Mouse (Mus musculus) large intestine, adult 2 months (tissue): ENCODE data around the gene Dnajc19. TPM values are rescaled to one million over a fixed set of nuclear protein-coding genes. Genes with fewer than 3 reads are reported as not detected.
"Not testable (repeated sequence)": the region's sequence is repeated elsewhere in the genome, so short reads cannot be mapped to it uniquely, and the experiment has no call there.

Experiments
- DNase-seq: peaks from one replicate; pipeline ENCODE4 v3.0.0-alpha.2; 2012; ENCODE audit warnings: low read depth, low spot score
- WGBS: fragments of 180-500 bp; shearing (Covaris S2); methylation state at CpG from one replicate; pipeline ENCODE4 v1.1.7; 2018; 5-methylcytosine and 5-hydroxymethylcytosine counted together
- polyA plus RNA-seq: library from polyadenylated mRNA; depleted of rRNA; stranded (reverse); fragments of >200 nt; gene quantifications from 2 replicates; pipeline ENCODE4 v1.2.3, GENCODE M21; 2012; rRNA removed

The Dnajc19 gene
- polyA plus RNA-seq: 62.5 and 74.0 TPM in 2 replicates

GRCm38 (mm10) chr3:34080900-34081662, at the start of gene Dnajc19:
Dnajc19 (minus strand) TSS chr3:34081321.
- DNase-seq: peak; percentile 78
- WGBS: under 1% methylated on average over 50 of the region's 50 CpGs

- 86% methylated on average over 6 of the region's 6 CpGs for WGBS
- no peak for DNase-seq
Observed at GRCm38 (mm10) chr3:34129957-34130356, 48.8 kb upstream of the Dnajc19 start.

GRCm38 (mm10) chr3:34121311-34121710, 40.2 kb upstream of the Dnajc19 start:
- 36% methylated on average over 5 of the region's 5 CpGs for WGBS
- DNase-seq: no peak

- WGBS: 79% methylated on average over 3 of the region's 3 CpGs
- DNase-seq: no peak
Observed at GRCm38 (mm10) chr3:34120791-34121190, 39.7 kb upstream of the Dnajc19 start.

DNA sequence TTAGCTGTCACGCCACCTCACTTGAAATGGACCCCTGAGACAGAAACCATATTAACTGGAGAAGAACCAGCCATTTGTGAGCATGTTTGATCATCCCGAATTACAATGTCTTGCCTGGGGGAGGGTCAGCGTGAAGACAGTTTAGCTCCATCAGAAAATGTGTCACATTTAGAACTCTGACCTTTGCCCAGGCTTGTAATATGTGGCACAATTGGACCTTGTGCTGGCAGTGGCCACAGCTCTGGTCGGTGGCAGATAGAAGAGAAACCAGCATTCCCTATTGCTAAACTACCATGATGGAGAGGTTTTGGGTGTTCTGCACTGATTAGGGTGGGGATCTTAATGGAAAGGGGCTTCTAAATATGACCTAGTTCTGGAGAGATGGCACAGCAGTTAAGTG, 38.7 kb upstream of the Dnajc19 start:
- DNase-seq: no peak
- 50% methylated on average over 4 of the region's 4 CpGs for WGBS

GRCm38 (mm10) chr3:34115806-34116205, 34.7 kb upstream of the Dnajc19 start:
- WGBS: 64% methylated on average over 6 of the region's 6 CpGs

DNA sequence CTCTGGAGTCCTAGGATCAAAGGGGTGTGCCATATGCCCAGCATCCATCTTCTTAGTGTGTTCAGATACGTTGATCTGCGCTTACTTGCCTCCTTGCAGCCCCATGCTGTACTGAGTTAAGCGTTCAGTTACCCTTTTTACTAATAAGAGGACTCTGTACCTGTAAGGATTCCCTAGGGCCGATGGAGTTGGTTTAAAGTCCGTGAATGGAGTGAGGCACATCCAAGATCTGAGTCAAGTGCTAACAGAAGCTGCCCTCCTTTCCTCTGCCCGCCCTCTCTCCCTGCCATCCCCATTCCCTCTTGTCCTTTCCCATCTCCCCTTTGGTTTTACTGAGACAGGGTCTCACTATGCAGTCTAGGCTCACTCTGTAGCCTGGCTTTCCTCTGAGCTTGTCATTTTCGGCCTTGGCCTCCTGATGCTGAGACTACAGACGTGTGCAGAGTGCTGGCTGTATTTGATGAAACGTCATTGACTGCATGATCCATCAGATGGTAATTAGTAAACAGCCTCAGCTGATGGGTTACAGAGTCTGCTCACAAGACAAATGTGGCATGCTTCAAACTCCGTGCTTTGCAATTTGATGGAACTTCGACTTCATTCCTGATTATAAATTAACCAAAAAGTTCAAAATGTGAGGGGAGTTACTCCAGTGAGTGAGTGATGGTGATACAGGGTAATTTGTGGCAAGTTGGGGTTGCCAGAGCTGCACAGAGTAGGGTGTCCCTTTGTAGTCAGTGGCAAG, 31.0 kb upstream of the Dnajc19 start:
- 68% methylated on average over 11 of the region's 11 CpGs for whole genome bisulfite sequencing

More at GRCm38 (mm10) chr3:34115806-34116205, 34.7 kb upstream of the Dnajc19 start:
- DNase-seq: no peak

DNA sequence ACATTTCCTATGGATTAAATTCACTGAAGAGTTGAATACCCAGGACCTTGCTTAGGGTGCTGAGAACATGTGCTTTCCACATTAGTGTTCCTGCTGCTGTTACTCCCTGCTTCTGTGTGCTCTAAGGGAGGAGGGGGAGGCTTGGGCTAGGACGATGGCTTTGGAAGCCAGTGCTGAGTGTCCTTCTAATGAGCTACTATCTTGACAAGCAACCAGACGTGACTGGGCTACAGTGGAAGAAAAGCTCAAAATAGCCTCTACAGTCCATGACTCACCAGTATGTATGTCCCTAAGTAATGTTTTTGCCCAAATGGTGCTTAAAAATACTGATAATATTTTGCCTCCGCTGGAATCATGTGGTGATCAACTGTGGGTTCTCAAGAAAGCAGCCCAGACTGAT, 26.5 kb upstream of the Dnajc19 start:
- DNase-seq: no peak
- 73% methylated on average over 3 of the region's 3 CpGs for WGBS

More for the DNA sequence above, 31.0 kb upstream of the Dnajc19 start:
- DNase-seq: no peak

- DNase-seq: no peak
- 10% methylated on average over 9 of the region's 9 CpGs for WGBS
Observed at GRCm38 (mm10) chr3:34106421-34106820, 25.3 kb upstream of the Dnajc19 start.

DNA sequence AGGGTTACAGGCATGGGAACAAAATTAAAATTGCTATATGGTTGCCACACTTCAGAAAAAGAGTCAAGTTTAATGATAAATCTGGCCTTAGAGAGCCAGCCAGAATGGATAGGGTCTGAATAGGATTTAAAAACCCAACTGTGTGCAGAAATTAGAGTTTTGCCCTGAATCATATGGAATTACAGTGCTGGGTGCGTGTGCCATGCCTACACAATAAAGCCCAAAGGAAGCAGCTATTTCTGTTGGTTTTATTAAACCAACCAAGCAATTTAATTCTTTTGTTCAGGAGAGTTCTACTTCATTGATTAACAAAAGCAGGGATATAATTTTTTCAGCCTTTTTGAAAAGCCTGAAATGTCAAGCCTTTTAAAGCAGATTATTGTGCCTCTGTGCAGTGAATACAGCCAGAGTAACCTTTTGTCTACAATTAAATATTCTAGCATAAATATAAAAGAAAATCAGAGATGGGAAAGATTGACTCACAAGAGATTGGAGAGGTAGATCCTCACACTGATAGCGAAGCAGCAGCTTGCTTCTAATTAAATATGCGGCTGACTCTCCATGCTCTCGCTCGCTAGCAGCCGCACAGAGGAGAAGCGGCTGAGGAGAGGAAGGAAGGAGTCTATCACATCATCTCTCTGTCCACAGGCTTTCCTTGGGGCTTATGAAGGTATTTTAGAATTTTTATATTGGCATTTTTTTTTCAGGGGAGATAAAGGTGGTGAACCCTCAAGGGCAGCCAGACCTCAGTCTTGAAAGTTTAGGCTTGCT, 23.0 kb upstream of the Dnajc19 start:
- WGBS: 54% methylated on average over 7 of the region's 7 CpGs
- no peak for DNase-seq

DNA sequence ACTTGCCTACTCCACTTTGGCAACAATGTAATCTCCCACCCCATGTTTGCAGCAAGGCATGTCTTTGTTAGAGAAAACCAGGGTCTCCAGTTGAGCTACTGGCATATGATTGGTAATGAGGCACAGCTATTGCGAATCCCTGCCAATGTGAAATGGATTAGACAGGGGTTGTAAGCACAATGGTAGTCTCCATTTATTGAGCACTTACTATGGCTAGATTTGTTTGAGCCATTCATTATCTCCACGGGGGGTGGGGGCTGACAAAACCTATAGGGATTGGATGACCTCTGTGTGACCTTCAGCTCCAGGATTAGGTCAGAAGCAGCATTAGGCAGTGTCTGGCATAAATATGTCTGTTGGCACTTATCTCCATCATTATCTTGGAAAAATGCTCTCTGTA, 21.8 kb upstream of the Dnajc19 start:
- no peak for DNase-seq
- WGBS: 73% methylated on average over 2 of the region's 2 CpGs

DNA sequence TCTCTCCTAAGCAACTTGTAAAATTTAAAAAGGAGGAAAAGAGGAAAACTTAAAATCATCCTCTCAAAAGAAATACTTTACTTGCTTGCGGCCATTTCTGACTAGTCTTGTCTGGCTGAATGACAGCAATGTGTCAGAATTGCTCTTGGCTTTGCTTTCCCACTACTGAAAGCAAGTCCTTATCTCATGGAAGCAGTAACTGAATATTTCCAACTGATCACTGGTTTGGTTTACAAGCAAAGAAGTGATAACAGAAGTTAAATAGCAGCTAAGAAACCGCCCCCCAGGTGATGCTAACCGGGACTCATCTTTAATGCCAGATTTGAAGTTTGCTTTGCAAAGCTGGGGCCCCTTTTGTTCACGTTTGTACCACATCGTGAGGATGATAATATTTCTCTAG, 2.5 kb upstream of the Dnajc19 start:
- DNase-seq: no peak
- WGBS: 73% methylated on average over 5 of the region's 5 CpGs

DNA sequence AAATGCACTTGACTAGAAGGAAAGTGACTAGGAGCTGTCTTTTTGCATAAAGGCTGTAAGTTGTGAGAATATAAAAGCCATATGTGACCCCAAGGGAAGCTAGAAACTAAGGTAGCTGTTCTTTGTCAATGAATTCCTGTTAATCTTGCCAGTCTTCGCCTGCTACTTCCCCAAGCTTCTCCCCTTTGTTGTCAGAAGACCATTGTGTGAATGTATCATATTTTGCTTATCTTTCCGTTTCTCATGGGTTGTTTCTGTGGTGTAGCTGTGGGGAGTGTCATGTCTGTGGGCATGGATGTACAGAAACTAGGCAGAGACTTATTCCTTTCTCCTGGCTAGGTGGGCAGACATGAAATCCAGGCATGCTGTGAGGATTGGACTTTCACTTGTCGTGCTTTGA, 808 bp upstream of the Dnajc19 start:
- 93% methylated on average over 3 of the region's 3 CpGs for WGBS
- no peak for DNase-seq

GRCm38 (mm10) chr3:34076058-34076759, 4.9 kb downstream of the Dnajc19 start:
- no peak for DNase-seq
- WGBS: 63% methylated on average over 6 of the region's 6 CpGs

DNA sequence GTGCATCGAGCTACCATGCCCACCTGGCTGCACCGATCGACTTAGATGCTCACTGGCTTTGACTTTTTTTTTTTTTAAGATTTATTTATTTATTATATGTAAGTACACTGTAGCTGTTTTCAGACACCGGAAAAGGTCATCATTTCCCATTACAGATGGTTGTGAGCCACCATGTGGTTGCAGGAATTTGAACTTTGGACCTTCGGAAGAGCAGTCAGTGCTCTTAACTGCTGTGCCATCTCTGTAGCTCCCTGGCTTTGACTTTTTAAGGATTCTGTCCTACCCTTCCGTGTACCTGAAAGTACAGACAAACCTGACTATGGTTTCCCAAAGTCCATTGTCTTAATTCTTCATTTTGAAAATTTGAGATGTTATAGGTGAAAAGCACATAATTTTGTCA, 8.4 kb downstream of the Dnajc19 start:
- no peak for DNase-seq
- WGBS: 87% methylated on average over 6 of the region's 6 CpGs

DNA sequence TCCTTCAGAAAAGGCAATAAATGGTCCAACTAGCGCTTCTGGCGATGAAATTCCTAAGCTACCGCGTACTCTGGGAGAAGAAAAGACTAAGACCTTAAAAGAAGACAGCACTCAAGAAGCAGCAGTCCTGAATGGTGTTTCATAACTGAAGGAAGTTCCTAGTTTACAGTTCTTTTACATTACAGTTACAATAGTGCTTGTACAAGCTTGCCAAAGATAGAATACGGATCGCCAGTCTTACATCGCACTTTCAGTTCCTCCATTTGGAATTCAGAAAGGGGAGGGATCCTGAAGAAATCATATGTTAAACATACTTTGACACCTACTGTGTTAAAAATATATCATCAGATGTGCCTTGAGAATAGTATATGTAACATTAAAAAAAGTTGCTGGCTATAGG, 12.2 kb downstream of the Dnajc19 start:
- WGBS: 89% methylated on average over 7 of the region's 7 CpGs
- DNase-seq: not testable (repeated sequence)

DNA sequence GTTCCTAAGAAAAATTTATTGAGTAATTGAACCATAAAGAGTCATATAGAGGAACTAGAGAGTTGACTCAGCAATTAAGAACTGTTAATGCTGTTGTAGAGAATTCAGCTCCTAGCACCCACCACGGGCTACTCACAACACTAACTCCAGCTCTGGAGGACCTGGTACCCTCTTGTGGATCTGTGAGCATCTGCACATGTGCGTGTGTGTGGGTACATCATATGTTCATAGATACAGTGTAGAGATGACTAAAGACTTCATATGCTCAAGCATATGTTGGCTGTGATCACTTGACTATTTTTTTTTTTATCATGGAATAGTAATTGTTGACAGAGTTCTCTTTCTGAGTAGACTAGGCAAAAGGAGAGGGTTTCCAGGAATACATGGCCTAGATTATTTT, 18.8 kb downstream of the Dnajc19 start:
- 77% methylated on average over 2 of the region's 2 CpGs for WGBS
- DNase-seq: no peak

- no peak for DNase-seq
- WGBS: 86% methylated on average over 4 of the region's 4 CpGs
Observed at GRCm38 (mm10) chr3:34041990-34042389, 39.1 kb downstream of the Dnajc19 start.

DNA sequence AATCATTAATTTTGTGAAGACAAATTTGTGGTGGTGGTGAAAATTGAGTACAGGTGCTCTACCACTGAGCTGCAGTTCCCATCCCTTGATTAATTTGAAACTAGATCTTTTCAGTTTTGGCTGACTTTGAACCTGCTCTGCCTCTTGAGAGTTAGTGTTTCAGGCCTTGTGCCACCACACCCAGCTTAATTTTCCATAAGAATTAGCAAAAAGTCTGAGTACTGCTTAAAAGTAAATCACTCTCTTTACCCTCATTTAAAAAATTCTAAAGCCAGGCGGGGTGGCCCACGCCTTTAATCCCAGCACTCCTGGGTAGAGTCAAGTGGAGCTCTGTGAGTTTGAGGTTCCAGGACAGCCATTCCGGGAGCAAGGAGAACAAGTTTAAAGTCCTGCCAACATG, 45.4 kb downstream of the Dnajc19 start:
- WGBS: 85% methylated on average over 3 of the region's 3 CpGs
- no peak for DNase-seq

DNA sequence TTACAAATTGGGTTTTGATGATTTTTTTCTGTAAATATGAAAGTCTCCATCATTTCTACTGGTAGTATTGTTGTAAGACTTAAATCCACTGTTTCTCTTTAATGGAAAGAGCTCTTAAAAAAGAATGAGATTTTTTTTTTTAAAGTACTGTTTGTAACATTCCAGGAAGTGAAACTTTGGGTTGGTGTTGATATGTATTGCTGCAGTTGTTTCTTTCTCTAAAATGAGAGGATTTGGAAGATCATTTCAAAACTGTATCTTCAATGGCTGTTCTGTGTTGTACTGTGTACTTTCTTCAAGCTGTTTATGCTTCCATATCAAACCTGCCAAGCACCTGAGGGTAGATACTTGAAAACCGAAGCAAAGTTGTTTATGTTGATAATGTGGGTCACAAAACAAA, 46.3 kb downstream of the Dnajc19 start:
- DNase-seq: no peak
- WGBS: 55% methylated on average over 1 of the region's 1 CpGs
